Mouse (Mus musculus) limb, embryonic 12.5 days (tissue): ENCODE results near the gene Zbtb20. TPM values are rescaled to one million over a fixed set of nuclear protein-coding genes. Genes with fewer than 3 reads are reported as not detected.

Experiments
- ATAC-seq: fragments of 200-750 bp; cut with Nextera tagmentation; 2 replicates; pipeline ENCODE4 v1.8.0; 2017; ENCODE audit warnings: low read depth, moderate TSS enrichment; ENCODE audit not compliant: insufficient number of reproducible peaks, insufficient read depth, low FRiP score, low TSS enrichment
- H3K27ac ChIP-seq: fragments of 300-500 bp; sonication (generic); 2 replicates; pipeline ENCODE4 v1.5.1; 2016; ENCODE audit warnings: mild to moderate bottlenecking, moderate library complexity
- H3K27me3 ChIP-seq: fragments of 300-500 bp; sonication (generic); 2 replicates; pipeline ENCODE4 v1.6.1; 2016; ENCODE audit warnings: mild to moderate bottlenecking, moderate library complexity
- H3K36me3 ChIP-seq: fragments of 300-500 bp; sonication (generic); 2 replicates; pipeline ENCODE4 v1.6.1; 2016; ENCODE audit warnings: mild to moderate bottlenecking, moderate library complexity
- H3K4me1 ChIP-seq: fragments of 300-500 bp; sonication (generic); replicated peaks from 2 replicates; pipeline ENCODE4 v1.6.1; 2016
- H3K4me2 ChIP-seq: fragments of 300-500 bp; sonication (generic); 2 replicates; pipeline ENCODE4 v1.6.1; 2016; ENCODE audit warnings: mild to moderate bottlenecking, moderate library complexity
- H3K4me3 ChIP-seq: fragments of 300-500 bp; sonication (generic); replicated peaks from 2 replicates; pipeline ENCODE4 v1.5.1; 2016; ENCODE audit warnings: mild to moderate bottlenecking
- H3K9ac ChIP-seq: fragments of 300-500 bp; sonication (generic); replicated peaks from 2 replicates; pipeline ENCODE4 v1.6.1; 2016; ENCODE audit warnings: mild to moderate bottlenecking, moderate library complexity
- H3K9me3 ChIP-seq: fragments of 300-500 bp; sonication (generic); 2 replicates; pipeline ENCODE4 v1.6.1; 2016; ENCODE audit warnings: mild to moderate bottlenecking, moderate library complexity
- WGBS: fragments of 180-500 bp; shearing (Covaris S2); methylation state at CpG from one replicate; pipeline ENCODE4 v1.1.7; 2016; 5-methylcytosine and 5-hydroxymethylcytosine counted together
- microRNA counts: library from miRNA; unstranded; fragments of <30 nt; microRNA quantifications from one replicate; lab custom pipeline; 2017
- microRNA-seq: library from miRNA; unstranded; fragments of <30 nt; microRNA quantifications from one replicate; pipeline ENCODE4, GENCODE M21; 2017
- polyA plus RNA-seq: library from polyadenylated mRNA; unstranded; fragments of >200 nt; fragmentation: Nextera tagmentation; extraction: Ambion mirVana; gene quantifications from 2 replicates; pipeline ENCODE4 v1.2.1, GENCODE M21; 2016

Zbtb20 gene
- polyA plus RNA-seq, 1 experiment from 2014 or later, result 18.8 TPM

- Histone ChIP-seq H3K9me3 (no peaks in the 10 kb centered on the region), H3K4me2 (no peak overlapping the region), H3K27me3 (peaks cover 32% of the 10 kb centered on the region), H3K9ac (no peak overlapping the region), H3K27ac (no peak overlapping the region), H3K36me3 (no peaks in the 10 kb centered on the region), H3K4me1 (no peaks in the 10 kb centered on the region), H3K4me3 (no peak overlapping the region)
- 89% methylated on average over 1 of the region's 1 CpGs for WGBS
- ATAC-seq, result no peak
These were observed 796.3 kb downstream of the Zbtb20 start for GRCm38 (mm10) chr16:43671972-43672371.

DNA sequence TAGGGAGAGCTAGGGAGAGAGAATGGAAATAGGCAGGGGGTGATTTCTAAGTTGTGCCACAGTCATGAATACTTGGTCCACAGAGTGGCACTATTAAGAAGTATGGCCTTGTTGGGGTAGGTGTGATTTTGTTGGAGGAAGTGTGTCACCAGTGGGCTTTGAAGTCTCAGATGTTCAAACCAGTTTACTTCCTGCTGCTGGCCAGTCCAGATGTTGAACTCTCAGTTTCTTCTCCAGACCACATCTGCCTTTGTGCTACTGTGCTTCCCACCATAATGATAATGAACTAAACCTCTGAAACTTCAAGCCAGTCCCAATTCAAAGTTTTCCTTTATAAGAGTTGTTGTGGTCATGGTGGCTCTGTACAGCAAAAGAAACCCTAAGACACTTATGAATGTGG is 797.0 kb downstream of the Zbtb20 start:
- ATAC-seq, result no peak
- H3K9me3 ChIP-seq, result no peaks in the 10 kb centered on the region
- no peaks in the 10 kb centered on the region for H3K4me1 ChIP-seq
- no peak overlapping the region for H3K9ac ChIP-seq
- peaks cover 25% of the 10 kb centered on the region for H3K27me3 ChIP-seq
- no peak overlapping the region for H3K4me2 ChIP-seq
- H3K36me3 ChIP-seq, result no peaks in the 10 kb centered on the region
- no peak overlapping the region for H3K4me3 ChIP-seq
- H3K27ac ChIP-seq, result no peak overlapping the region

DNA sequence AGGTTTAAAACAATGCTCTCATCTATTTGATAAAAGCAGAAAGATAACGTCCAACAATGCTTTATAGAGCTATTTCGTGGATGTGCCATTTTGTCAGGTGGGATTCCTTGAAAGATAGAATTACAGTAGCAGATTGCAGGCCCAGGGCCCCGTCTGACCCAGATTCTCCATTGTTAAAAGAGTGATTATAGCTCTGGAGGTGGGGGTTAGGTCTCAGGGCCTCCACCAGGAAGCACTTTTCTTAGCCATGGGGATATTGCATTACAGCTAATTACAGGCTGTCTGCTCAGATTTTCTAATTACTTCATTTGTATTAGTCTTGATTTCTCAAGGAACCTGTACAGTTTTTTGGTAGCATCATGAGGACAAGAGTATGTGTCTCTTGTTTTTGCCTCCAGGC is 798.7 kb downstream of the Zbtb20 start:
- Histone ChIP-seq H3K4me1 (no peaks in the 10 kb centered on the region), H3K27me3 (peaks cover 19% of the 10 kb centered on the region), H3K9me3 (no peaks in the 10 kb centered on the region), H3K9ac (no peak overlapping the region), H3K36me3 (no peaks in the 10 kb centered on the region), H3K4me2 (no peak overlapping the region), H3K4me3 (no peak overlapping the region), H3K27ac (no peak overlapping the region)
- no peak for ATAC-seq
- 64% methylated on average over 3 of the region's 3 CpGs for WGBS

GRCm38 (mm10) chr16:43687968-43688367 is 812.3 kb downstream of the Zbtb20 start:
- Histone ChIP-seq H3K9me3 (no peaks in the 10 kb centered on the region), H3K27ac (no peak overlapping the region), H3K4me2 (no peak overlapping the region)

DNA sequence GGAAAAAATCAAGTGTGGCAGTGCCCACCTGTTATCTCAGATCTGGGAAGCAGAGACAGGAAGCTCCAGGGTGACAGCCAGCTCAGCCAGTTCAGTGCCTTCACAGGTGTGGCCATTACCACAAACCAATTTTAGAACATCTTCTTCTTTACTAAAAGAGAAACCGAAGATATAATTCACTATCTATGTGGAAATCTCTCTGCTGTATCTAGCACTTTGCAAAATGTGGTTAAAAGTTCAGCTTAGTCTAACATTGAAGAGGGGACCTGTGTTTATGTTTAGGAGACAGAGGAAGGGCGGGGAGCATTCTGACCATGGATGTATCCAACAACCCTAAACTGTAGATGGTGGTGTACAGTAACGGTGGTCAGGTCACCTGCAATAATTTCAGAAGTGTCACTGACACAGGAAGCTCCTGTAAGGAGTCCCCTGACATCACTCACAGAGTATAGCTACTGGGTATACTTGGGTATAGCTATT is 814.6 kb downstream of the Zbtb20 start:
- Histone ChIP-seq H3K4me2 (no peak overlapping the region), H3K27ac (no peak overlapping the region), H3K27me3 (no peaks in the 10 kb centered on the region), H3K36me3 (no peaks in the 10 kb centered on the region), H3K4me3 (no peak overlapping the region), H3K4me1 (no peaks in the 10 kb centered on the region), H3K9ac (no peak overlapping the region), H3K9me3 (no peaks in the 10 kb centered on the region)
- no peak for ATAC-seq
- WGBS, result 87% methylated on average over 3 of the region's 3 CpGs

More at GRCm38 (mm10) chr16:43687968-43688367, 812.3 kb downstream of the Zbtb20 start:
- Histone ChIP-seq H3K4me3 (no peak overlapping the region), H3K36me3 (no peaks in the 10 kb centered on the region), H3K9ac (no peak overlapping the region), H3K27me3 (no peaks in the 10 kb centered on the region), H3K4me1 (no peaks in the 10 kb centered on the region)
- WGBS, result 91% methylated on average over 2 of the region's 2 CpGs
- no peak for ATAC-seq

- H3K9ac ChIP-seq, result no peak overlapping the region
- no peaks in the 10 kb centered on the region for H3K27me3 ChIP-seq
- no peak for ATAC-seq
- H3K27ac ChIP-seq, result no peak overlapping the region
- H3K4me1 ChIP-seq, result no peaks in the 10 kb centered on the region
- no peak overlapping the region for H3K4me3 ChIP-seq
- no peak overlapping the region for H3K4me2 ChIP-seq
- WGBS, result 86% methylated on average over 2 of the region's 2 CpGs
- H3K9me3 ChIP-seq, result no peaks in the 10 kb centered on the region
- H3K36me3 ChIP-seq, result no peaks in the 10 kb centered on the region
These were observed 815.2 kb downstream of the Zbtb20 start for GRCm38 (mm10) chr16:43690912-43691311.

GRCm38 (mm10) chr16:43691741-43692140 is 816.1 kb downstream of the Zbtb20 start:
- Histone ChIP-seq H3K9me3 (no peaks in the 10 kb centered on the region), H3K9ac (no peak overlapping the region), H3K4me1 (no peaks in the 10 kb centered on the region), H3K4me2 (no peak overlapping the region), H3K4me3 (no peak overlapping the region), H3K27me3 (no peaks in the 10 kb centered on the region), H3K36me3 (no peaks in the 10 kb centered on the region), H3K27ac (no peak overlapping the region)
- 91% methylated on average over 5 of the region's 5 CpGs for WGBS
- no peak for ATAC-seq

MicroRNA genes within 50 kb of the gene (microRNA counts, 519-probe panel; counts per million panel counts)
- microRNA mmu-miR-568 (lab: Ali Mortazavi, UCI), result not detected

Small RNAs within 50 kb of the gene (microRNA-seq; reads per million reads assigned to microRNA genes)
- not detected for gene Mir568
